Mouse (Mus musculus) cortical plate, adult 2 months (tissue): ENCODE measurements around the gene Golt1a. TPM values are rescaled to one million over a fixed set of nuclear protein-coding genes. Genes with fewer than 3 reads are reported as not detected.
A peak's percentile ranks its signal among the peaks of the same experiment; 100 is the strongest.

Source experiments
- H3K27ac ChIP-seq: fragments of 200-500 bp; 2 replicates; pipeline ENCODE4 v1.5.1; 2012; ENCODE audit warnings: low read length, control low read depth, inconsistent platforms; ENCODE audit not compliant: insufficient read depth
- H3K4me1 ChIP-seq: fragments of 200-500 bp; 2 replicates; pipeline ENCODE4 v1.6.1; 2011; ENCODE audit warnings: low read length; ENCODE audit not compliant: control insufficient read depth, insufficient read depth
- H3K4me3 ChIP-seq: fragments of 200-500 bp; 2 replicates; pipeline ENCODE4 v1.5.1; 2011; ENCODE audit warnings: mild to moderate bottlenecking, low read length, control low read depth; ENCODE audit not compliant: insufficient read depth
- CTCF ChIP-seq: fragments of 200-500 bp; IDR thresholded peaks from 2 replicates; pipeline ENCODE4 v1.5.1; 2011; ENCODE audit warnings: mild to moderate bottlenecking, control low read depth, low read length; ENCODE audit not compliant: insufficient read depth; ENCODE audit errors: extremely low read depth
- POLR2A ChIP-seq: fragments of 200-500 bp; IDR thresholded peaks from 2 replicates; pipeline ENCODE4 v1.6.1; 2011; ENCODE audit warnings: mild to moderate bottlenecking, low read length, control low read depth; ENCODE audit not compliant: insufficient read depth; ENCODE audit errors: extremely low read depth
- polyA plus RNA-seq: library from polyadenylated mRNA; depleted of rRNA; stranded (reverse); fragments of >200 nt; gene quantifications from 2 replicates; pipeline ENCODE4 v1.2.3, GENCODE M21; 2012

The Golt1a gene
- polyA plus RNA-seq, 1 experiment: 0.56 TPM

GRCm38 (mm10) chr1:133362103-133362502 is 52.5 kb downstream of the Golt1a start:
- Histone ChIP-seq H3K27ac (no peak overlapping the region), H3K4me3 (no peak overlapping the region), H3K4me1 (no peaks in the 10 kb centered on the region)
- TF ChIP-seq POLR2A (no peak), CTCF (no peak)

GRCm38 (mm10) chr1:133363276-133364021 is 53.8 kb downstream of the Golt1a start, which contains the start of gene Etnk2:
Gene Etnk2, plus strand, starts transcription at chr1:133363572.
- no peak within 1 kb of the TSS for H3K27ac ChIP-seq
- peaks cover 2% of the 10 kb centered on the region for H3K4me1 ChIP-seq
- H3K4me3 ChIP-seq: peak within 1 kb of the TSS; percentile 56
- TF ChIP-seq CTCF (no peak), POLR2A (no peak)

GRCm38 (mm10) chr1:133364022-133364630 is 54.5 kb downstream of the Golt1a start:
- TF ChIP-seq CTCF (no peak), POLR2A (no peak)
- Histone ChIP-seq H3K4me1 (peaks cover 6% of the 10 kb centered on the region), H3K27ac (no peak overlapping the region), H3K4me3 (peak overlapping the region; percentile 56)

- no peak for TF ChIP-seq POLR2A
- Histone ChIP-seq H3K4me1 (peaks cover 6% of the 10 kb centered on the region), H3K4me3 (no peak overlapping the region)
Measured at GRCm38 (mm10) chr1:133364890-133365289, 55.3 kb downstream of the Golt1a start.

GRCm38 (mm10) chr1:133366951-133367605 is 57.5 kb downstream of the Golt1a start:
- Histone ChIP-seq H3K4me3 (no peak overlapping the region), H3K4me1 (peaks cover 6% of the 10 kb centered on the region), H3K27ac (peak overlapping the region; percentile 11; the same call in 1 of the 2 replicates)
- TF ChIP-seq POLR2A: no peak
- no peak for TF ChIP-seq CTCF

More at GRCm38 (mm10) chr1:133364890-133365289, 55.3 kb downstream of the Golt1a start:
- H3K27ac ChIP-seq: no peak overlapping the region

- no peak overlapping the region for H3K4me3 ChIP-seq
- peak overlapping the region; percentile 11 for H3K27ac ChIP-seq
- TF ChIP-seq CTCF (no peak), POLR2A (no peak)
- H3K4me1 ChIP-seq: peaks cover 6% of the 10 kb centered on the region
Measured at GRCm38 (mm10) chr1:133367606-133368488, 58.2 kb downstream of the Golt1a start.

- H3K4me1 ChIP-seq: peaks cover 6% of the 10 kb centered on the region
- H3K27ac ChIP-seq: 0 out of 2 replicates have a peak overlapping the region, but pooled peaks have one; percentile 11
- H3K4me3 ChIP-seq: no peak overlapping the region
- TF ChIP-seq CTCF (no peak), POLR2A (no peak)
Measured at GRCm38 (mm10) chr1:133368644-133369043, 59.0 kb downstream of the Golt1a start.

GRCm38 (mm10) chr1:133370352-133370751 is 60.8 kb downstream of the Golt1a start:
- peaks cover 6% of the 10 kb centered on the region for H3K4me1 ChIP-seq
- H3K4me3 ChIP-seq: no peak overlapping the region
- TF ChIP-seq CTCF: no peak
- TF ChIP-seq POLR2A: no peak
- no peak overlapping the region for H3K27ac ChIP-seq

- no peak overlapping the region for H3K27ac ChIP-seq
- H3K4me1 ChIP-seq: peaks cover 6% of the 10 kb centered on the region
- H3K4me3 ChIP-seq: no peak overlapping the region
- TF ChIP-seq POLR2A: no peak
- no peak for TF ChIP-seq CTCF
Measured at GRCm38 (mm10) chr1:133371431-133371830, 61.8 kb downstream of the Golt1a start.
